Comparison of ENCODE assay signal across 11 mouse cellular contexts in genomic region chr2:115780546-115781011, GRCm38 (mm10).
A peak's percentile ranks its signal among the peaks of the same experiment; 100 is the strongest.
DNase-seq lines count a peak whose midpoint lies in the region.
"Had no signal": no experiment of that assay in that cellular context is flagged by ENCODE, and none has a peak within 500 bp of the region (broad histone marks: within the 10 kb centered on the region; RNA-seq: fewer than 3 reads in every experiment).

No protein-coding gene starts in this region.

- peak; percentile 47 for DNase-seq in adrenal gland, adult 2 months
- DNase-seq in adrenal gland, postnatal 14 days: no peak
- DNase-seq in urinary bladder, postnatal 14 days (ENCODE audit: low spot score): peak; percentile 48
- no peak for DNase-seq in urinary bladder, adult 2 months (ENCODE audit: low spot score)
- DNase-seq in kidney, adult 8-10 months: peak; percentile 47 to 62
- DNase-seq in embryo, embryonic 10.5 days (ENCODE audit: low spot score): no peak
- no peak for DNase-seq in frontal cortex, adult 2 months (ENCODE audit: extremely low spot score in 1 of 2, low spot score in 1 of 2)
- DNase-seq in retina, embryonic 14.5 days (ENCODE audit: low spot score): no peak
- DNase-seq: cerebellum, postnatal 14 days; lung, embryonic 14.5 days; right cerebral cortex, postnatal 25 days had no signal

Comparison
In these comparisons a context has a peak if more than half of its experiments do, and no peak if none do; other contexts are left out.
1. DNase-seq: peak in adrenal gland, adult 2 months (single experiment), urinary bladder, postnatal 14 days (single experiment) and kidney, adult 8-10 months (2 of 2); none in adrenal gland, postnatal 14 days (single experiment), urinary bladder, adult 2 months (single experiment), embryo, embryonic 10.5 days (single experiment), frontal cortex, adult 2 months (0 of 2) and retina, embryonic 14.5 days (single experiment).